Mouse (Mus musculus) bone marrow, adult 2 months (tissue): ENCODE measurements around the gene Wdr60. TPM values are rescaled to one million over a fixed set of nuclear protein-coding genes. Genes with fewer than 3 reads are reported as not detected.

Source experiments
- H3K27ac ChIP-seq: fragments of 200-500 bp; 2 replicates; pipeline ENCODE4 v1.5.1; 2012; ENCODE audit warnings: low read depth, mild to moderate bottlenecking, control low read depth, inconsistent platforms, low read length; ENCODE audit not compliant: control insufficient read depth, poor library complexity, insufficient read depth
- H3K4me1 ChIP-seq: fragments of 200-500 bp; 2 replicates; pipeline ENCODE4 v1.6.1; 2011; ENCODE audit warnings: low read length; ENCODE audit not compliant: control insufficient read depth, insufficient read depth
- H3K4me3 ChIP-seq: fragments of 200-500 bp; replicated peaks from 2 replicates; pipeline ENCODE3; 2011; ENCODE audit warnings: mild to moderate bottlenecking, low read depth, low read length, control low read depth; ENCODE audit not compliant: control insufficient read depth
- CTCF ChIP-seq: fragments of 200-500 bp; IDR thresholded peaks from 2 replicates; pipeline ENCODE4 v1.5.1; 2011; ENCODE audit warnings: low read length, control low read depth; ENCODE audit not compliant: control insufficient read depth, insufficient read depth
- POLR2A ChIP-seq: fragments of 200-500 bp; IDR thresholded peaks from 2 replicates; pipeline ENCODE4 v1.6.1; 2011; ENCODE audit warnings: low read depth, mild to moderate bottlenecking, control low read depth, low read length, borderline replicate concordance; ENCODE audit not compliant: control insufficient read depth
- WGBS: fragments of 180-500 bp; shearing (Covaris S2); methylation state at CpG from one replicate; pipeline ENCODE4 v1.1.7; 2018; 5-methylcytosine and 5-hydroxymethylcytosine counted together
- polyA plus RNA-seq: library from polyadenylated mRNA; stranded (reverse); fragments of >200 nt; gene quantifications from 2 replicates; pipeline ENCODE4 v1.2.4, GENCODE M21; 2011; ENCODE audit warnings: low replicate concordance; ENCODE audit not compliant: missing spikeins, insufficient read depth, insufficient read length

Wdr60 gene
- polyA plus RNA-seq, 1 experiment = 5.2 TPM

- H3K27ac ChIP-seq = no peak overlapping the region
- WGBS = 63% methylated on average over 1 of the region's 1 CpGs
- no peak overlapping the region for H3K4me3 ChIP-seq
- no peaks in the 10 kb centered on the region for H3K4me1 ChIP-seq
- no peak for TF ChIP-seq CTCF
- no peak for TF ChIP-seq POLR2A
Measured at GRCm38 (mm10) chr12:116244601-116245000, 18.2 kb downstream of the Wdr60 start.

GRCm38 (mm10) chr12:116238803-116239202, 24.0 kb downstream of the Wdr60 start:
- WGBS = 83% methylated on average over 3 of the region's 3 CpGs
- Histone ChIP-seq H3K27ac (no peak overlapping the region), H3K4me1 (no peaks in the 10 kb centered on the region), H3K4me3 (no peak overlapping the region)
- TF ChIP-seq CTCF (no peak), POLR2A (no peak)

GRCm38 (mm10) chr12:116238370-116238769, 24.5 kb downstream of the Wdr60 start:
- no peak overlapping the region for H3K4me3 ChIP-seq

GRCm38 (mm10) chr12:116236658-116237057, 26.2 kb downstream of the Wdr60 start:
- WGBS = 80% methylated on average over 3 of the region's 3 CpGs

More at GRCm38 (mm10) chr12:116238370-116238769, 24.5 kb downstream of the Wdr60 start:
- no peak for TF ChIP-seq CTCF
- TF ChIP-seq POLR2A = no peak
- no peak overlapping the region for H3K27ac ChIP-seq
- H3K4me1 ChIP-seq = no peaks in the 10 kb centered on the region

GRCm38 (mm10) chr12:116235356-116235755, 27.5 kb downstream of the Wdr60 start:
- TF ChIP-seq POLR2A = no peak
- no peak overlapping the region for H3K4me3 ChIP-seq
- no peak overlapping the region for H3K27ac ChIP-seq
- 81% methylated on average over 4 of the region's 4 CpGs for WGBS
- no peaks in the 10 kb centered on the region for H3K4me1 ChIP-seq

More at GRCm38 (mm10) chr12:116236658-116237057, 26.2 kb downstream of the Wdr60 start:
- no peak overlapping the region for H3K27ac ChIP-seq
- TF ChIP-seq POLR2A (no peak), CTCF (no peak)
- no peak overlapping the region for H3K4me3 ChIP-seq
- H3K4me1 ChIP-seq = no peaks in the 10 kb centered on the region

GRCm38 (mm10) chr12:116232061-116232460, 30.8 kb downstream of the Wdr60 start:
- Histone ChIP-seq H3K27ac (no peak overlapping the region), H3K4me1 (no peaks in the 10 kb centered on the region), H3K4me3 (no peak overlapping the region)
- WGBS = 80% methylated on average over 1 of the region's 1 CpGs
- TF ChIP-seq CTCF (no peak), POLR2A (no peak)

- 74% methylated on average over 12 of the region's 12 CpGs for whole genome bisulfite sequencing
- H3K4me3 ChIP-seq = no peak overlapping the region
- TF ChIP-seq CTCF = no peak
- TF ChIP-seq POLR2A = no peak
- H3K27ac ChIP-seq = no peak overlapping the region
- no peaks in the 10 kb centered on the region for H3K4me1 ChIP-seq
Measured at GRCm38 (mm10) chr12:116231612-116232011, 31.2 kb downstream of the Wdr60 start.

- Histone ChIP-seq H3K27ac (no peak overlapping the region), H3K4me1 (no peaks in the 10 kb centered on the region), H3K4me3 (no peak overlapping the region)
- TF ChIP-seq POLR2A (no peak), CTCF (no peak)
- WGBS = 89% methylated on average over 3 of the region's 3 CpGs
Measured at GRCm38 (mm10) chr12:116229451-116229850, 33.4 kb downstream of the Wdr60 start.
